Mouse (Mus musculus) spleen, postnatal 36 days (tissue): ENCODE data around the gene Slc51a.
"Not testable (repeated sequence)": the region's sequence is repeated elsewhere in the genome, so short reads cannot be mapped to it uniquely, and the experiment has no call there.

Experiments used
- DNase-seq, 2 experiments: peaks; one replicate each; pipeline ENCODE4 v3.0.0; 2022; ENCODE audit warnings: low spot score in 2 of 2, mixed read lengths in 1 of 2

Gene Slc51a

DNA sequence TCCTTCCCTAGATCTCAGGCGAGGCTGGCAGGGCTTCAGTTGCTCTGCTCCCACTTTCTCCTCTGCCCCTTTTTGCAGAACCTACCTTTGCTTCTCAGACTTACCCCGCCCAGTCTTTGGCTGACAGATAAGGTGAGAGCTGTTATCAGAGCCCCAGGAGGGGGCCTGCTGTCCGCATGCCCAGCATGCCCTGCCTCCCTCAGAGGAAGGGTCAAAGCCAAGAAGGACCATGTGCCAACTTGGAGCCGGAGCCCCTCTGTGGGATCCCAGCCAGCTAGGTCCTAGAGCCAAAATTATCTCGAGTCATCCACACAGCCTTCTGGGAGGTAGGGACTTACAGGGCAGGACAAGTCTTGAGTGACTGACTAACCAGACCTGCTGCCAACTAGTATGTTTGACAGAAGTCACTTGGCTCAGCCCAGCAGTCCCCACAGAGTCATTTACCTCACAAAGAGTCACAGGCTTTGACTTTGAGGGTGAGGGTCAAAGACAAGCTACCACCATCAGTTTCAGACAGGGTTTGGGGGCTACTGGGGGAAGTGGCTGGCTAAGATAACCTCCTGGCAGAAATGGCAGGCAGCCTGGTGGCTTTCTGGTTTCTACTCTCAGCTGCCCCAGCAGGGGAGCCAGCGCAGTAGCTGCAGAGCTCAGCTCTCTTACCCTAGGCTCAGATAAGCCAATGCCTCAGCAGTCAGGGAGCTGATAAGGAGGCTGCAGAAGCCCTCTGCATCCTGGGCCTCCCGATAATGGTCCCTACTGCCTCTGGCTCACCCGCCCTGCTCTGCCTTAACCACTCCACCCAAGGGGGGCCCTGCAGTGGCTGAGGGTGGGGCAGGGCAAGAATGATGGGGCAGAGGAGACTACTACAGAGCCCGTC lies 21.6 kb upstream of the Slc51a start:
- peak; percentile 81 to 89 for DNase-seq

DNA sequence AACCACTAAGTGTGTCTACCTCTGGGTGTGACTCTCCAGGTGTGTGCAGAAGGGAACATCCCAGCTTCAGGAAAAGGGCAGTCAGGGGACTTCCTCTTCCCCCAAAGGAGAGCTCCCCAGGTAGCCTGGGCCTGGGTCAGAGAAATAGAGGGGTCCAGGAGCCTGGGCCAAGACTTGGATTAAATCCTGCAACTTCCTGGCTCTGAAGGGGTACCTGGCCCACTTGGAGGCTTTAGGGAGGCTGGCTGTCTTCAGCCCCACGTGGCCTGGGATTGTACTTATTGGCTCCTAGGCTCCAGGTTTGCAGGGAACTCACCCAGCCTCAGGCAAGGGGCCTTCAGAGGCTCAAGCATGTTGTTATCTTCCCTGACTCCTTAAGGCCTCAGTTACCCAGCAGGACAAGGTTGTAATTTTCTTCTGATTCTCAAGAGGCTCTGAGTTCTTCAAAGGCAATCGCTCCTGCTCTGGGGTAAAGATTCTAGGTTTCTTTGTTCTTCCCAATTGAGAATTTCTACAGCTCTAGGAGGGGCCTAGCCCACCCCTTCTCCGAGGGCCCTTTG lies 20.9 kb upstream of the Slc51a start:
- DNase-seq: no peak

DNA sequence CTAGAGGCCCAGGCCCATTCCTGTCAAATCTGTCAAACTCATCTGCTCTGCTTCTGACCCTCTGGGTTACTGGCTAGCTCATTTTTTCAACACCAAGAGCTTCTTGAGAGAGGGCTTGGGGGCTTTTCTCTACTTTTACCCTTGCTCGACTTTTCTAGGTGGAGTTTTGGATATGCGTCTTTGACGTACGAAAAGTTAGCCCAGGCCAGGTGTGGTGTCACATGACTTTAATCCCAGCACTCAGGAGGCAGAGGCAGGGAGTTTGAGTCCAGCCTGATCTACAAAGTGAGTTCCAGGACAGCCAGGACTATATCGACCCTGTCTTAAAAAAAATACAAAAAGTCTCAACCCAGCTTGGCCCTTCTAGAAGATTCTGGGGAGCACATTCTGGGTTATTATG lies 20.4 kb upstream of the Slc51a start:
- no peak for DNase-seq

DNA sequence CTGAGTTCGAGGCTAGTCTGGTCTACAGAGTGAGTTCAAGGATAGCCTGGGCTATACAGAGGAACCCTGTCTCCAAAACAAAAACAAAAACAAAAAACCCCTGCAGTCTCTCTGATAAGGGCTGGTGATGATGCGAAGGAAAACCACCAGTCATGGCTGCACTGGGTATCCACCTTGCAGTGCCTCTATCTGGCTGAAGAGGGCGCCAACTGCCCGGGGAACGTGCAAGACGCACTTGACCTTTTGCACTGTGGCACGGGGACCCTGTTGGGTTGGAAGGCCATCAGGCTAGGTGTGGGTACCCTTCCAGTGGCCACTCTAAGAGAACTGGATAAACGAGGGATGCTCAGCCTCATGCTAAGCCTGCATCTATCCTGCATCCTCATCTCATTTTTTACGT lies 19.7 kb upstream of the Slc51a start:
- peak; percentile 76 to 85 for DNase-seq

DNA sequence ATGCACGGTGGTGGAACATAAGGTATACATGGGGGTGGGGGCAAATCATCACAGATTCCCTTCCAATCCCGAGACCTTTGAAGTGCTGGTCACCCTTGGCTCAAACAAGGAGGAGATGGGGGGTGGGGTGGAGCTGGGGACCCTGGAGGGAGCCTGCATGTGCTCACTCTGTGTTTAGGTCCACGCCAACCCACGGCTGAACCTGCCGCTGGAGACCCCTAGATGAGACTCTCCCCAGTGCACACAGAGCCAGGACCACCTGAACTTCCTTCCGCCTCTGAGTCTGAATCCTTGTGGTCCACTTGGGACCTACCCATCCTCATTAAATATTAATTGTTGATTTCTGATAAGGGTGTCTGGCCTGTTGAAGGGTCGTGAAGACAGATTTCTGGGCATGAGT lies 19.2 kb upstream of the Slc51a start:
- DNase-seq: no peak

DNA sequence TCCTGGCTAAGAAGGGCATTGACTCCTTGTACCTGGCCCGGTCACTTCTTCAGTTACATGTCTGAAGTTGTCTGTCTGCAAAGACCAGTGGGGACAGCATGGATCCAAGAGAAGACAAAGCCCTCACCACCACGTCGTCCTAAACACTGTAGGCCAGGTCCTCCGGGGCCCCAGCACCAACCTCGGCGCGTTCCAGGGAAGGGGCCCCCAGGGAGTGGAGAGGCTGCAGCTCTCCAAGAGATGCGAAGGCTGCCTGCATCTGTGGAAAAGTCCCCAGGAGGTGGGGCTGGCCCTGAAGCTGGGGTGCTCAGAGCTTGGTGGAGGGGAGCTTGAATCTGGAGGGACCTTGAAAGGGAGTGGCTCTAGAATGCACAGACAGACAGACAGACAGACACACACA lies 18.6 kb upstream of the Slc51a start:
- DNase-seq: no peak

DNA sequence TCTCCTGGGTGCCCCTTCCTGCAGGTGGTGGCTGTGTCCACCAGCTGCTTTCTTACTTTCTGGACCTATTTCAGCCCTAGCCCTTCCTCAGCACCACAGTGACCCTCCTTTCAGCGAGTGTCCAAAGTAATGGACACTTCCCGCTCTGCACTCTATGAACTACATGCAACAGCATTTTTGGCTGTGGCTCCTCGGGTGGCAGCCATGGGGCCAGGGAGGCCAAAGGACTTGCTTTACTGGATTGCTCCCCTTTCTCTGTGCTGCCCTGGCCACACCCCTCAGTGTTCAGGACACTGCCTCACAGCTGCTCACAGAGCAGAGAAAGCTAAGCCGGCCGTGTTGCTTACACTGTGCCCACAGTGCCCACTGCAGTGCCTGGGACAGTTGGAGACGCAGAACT lies 16.0 kb upstream of the Slc51a start:
- DNase-seq: no peak

DNA sequence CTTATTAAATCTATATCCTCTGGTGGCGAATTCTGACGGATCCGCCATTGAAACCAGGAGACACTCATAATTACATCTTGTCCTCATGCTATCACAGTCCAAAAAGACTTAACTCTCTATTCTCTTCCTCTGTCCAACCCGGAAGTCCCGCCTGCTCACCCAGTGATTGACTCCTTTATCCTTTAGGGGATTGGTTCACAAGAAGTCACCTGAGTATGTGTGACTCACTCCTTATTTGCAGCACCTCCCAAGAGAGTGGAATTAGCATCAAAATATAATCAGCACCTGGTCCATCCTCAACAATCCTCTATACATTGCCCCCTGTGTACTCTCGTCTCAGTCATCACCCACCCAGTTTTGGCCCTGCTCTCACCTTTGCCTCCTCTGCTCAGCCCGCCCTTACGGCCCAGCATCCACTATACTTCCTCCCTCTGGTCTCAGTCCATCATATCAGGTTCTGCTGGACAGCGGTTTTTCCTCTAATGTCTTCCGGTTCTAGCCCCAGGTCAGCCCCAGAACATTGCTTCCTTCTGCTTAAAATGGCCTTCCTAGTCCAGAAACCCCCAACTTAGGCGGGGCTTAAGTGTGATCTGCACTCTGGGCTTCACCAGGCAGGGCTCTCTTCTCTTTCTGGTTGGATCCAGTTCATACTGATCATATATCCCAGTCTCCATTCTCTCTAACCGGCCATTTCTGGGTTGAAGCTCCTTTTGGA lies 15.1 kb upstream of the Slc51a start:
- no peak for DNase-seq

DNA sequence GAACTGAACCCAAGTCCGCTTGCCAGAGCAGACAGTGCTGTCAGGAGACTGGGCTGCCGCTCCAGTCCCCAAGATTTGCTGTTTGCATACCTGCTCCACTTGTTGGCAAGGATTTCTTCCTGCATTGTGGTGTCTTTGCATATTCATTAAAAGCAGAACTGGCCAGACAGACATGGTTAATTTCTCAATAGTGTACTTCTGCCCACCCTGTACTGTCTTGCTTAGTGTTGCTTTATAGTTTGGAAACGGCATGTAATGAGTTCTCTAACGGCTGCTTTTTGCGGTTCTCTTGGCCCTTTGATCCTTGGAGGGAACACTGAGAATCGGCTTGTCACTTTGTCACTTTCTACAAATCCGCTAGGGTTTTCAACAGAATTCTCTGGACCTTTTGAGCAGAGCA lies 13.8 kb upstream of the Slc51a start:
- no peak for DNase-seq

DNA sequence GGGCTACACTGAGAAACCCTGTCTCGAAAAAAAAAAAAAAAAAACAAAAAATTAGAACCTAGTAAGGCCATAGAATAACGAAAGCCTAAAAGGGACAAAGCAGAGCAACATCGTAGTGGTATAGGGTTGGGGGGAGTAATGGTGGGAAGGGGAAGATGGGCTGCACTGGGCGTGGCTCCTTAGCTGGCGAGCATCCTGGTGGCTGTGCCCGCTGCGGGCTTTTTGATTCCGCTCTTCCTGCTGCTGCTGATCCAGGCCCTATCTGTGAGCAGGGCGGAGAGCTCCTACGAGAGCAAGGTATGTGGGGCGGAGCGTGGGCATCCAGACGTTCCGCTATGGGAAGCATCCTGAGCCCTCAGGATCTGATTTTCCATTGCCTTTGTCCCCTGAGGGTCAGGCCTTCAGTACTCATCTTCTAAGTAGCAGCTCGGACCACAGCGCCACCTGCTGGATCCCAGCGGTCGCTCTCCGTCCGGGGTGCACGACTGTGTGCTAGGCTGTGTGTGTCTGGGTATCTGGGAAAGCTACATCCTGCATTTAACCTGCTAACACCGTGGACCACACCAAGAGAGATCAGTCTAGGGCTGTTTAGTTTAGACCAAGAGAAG lies 11.9 kb upstream of the Slc51a start:
- peak; percentile 65 to 69 for DNase-seq

DNA sequence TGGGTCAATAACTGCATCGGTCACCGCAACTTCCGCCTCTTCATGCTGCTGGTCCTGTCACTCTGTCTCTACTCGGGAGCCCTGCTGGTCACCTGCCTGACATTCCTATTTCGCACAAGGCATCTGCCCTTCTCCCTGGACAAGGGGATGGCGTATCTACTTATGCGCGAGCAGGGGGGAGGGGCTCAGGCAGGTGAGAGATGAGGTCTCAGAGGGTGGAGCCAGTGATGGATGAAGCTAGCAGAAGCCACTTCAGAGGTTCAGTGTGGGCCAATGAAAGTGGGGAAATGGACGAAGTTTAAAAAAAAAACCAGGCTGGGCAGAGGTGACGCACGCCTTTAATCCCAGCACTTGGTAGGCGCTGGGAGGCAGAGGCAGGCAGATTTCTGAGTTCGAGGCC lies 11.3 kb upstream of the Slc51a start:
- no peak for DNase-seq

DNA sequence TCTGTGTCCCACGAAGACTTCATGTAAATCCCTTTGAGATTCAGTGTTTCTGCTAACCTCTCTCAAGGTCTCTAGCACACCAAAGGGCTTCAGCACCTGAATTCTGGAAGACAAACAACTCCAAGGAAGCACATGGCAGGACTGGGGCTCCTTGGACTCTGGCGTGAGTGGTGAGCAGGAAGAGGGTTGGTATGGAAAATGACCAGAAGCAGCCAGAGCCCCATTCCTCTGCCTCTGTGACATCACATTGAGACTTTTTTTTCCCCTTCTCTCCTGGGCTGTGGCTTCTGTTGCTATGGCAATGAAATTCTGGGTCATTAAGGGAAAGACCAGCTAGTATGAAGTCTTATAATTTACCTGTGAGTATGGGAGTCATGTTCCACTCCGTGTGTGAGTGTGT lies 8.3 kb upstream of the Slc51a start, which contains the start of gene Zdhhc19:
Gene Zdhhc19, plus strand, starts transcription at position 301 of the 400 bp plus-strand sequence.
- no peak for DNase-seq

DNA sequence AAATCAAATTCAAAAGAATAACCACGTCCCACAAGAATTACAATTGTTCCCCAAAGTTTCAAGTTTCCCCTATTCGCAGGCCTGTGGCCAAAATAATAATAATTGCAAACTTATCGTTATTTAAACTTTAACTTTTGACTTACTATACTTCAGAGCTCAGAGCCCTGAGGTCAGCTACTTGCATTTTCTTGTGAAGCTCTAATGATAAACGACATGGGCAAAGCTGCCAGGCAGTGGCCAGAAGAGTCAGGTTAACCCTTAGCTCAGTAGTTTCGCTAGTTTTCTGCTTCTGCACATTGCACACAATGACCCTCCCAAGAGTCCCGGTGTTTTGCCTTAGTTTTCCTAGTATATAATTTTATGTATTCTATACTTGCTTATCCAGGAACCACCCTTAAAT lies 6.7 kb upstream of the Slc51a start:
- DNase-seq: not testable (repeated sequence)

DNA sequence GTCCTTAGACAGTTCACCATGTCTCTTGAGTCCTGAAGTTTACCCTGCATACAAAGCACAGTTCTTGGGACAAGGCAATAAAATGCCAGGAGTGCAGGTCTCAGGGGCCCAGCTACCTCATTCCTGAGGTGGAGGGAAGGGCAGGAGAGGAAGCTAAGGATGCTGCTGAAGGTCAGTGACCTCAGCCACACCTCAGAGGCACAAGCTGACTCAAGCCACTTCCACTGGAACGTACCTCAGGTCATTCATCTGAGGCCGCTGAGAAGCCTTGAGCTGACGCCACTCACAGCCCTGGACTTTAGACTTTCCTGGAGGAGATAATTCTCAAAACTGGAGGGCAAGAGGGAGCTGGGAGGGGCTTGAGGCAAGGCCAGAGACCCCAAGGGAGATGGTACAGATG lies 1.3 kb upstream of the Slc51a start:
- no peak for DNase-seq

DNA sequence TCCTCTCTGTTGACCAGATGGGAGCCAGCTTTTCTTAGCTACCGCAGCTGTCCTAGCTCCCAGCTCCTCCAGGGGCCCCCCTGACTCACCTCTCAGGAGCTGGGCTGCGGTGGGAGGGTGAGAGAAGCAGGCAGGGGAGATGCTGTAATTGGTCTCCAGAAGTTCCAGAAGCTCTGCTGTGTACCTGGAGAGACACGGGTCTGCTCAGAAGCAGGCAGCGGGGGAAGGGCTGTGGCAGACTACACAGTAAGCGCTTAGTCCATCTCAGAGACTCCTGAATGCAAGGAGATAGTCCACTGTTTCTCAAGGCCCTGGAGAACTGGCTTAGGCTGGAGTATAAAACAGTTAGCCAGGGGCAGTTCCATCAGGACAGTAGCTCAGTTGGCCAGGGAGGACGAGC lies 1.6 kb downstream of the Slc51a start:
- no peak for DNase-seq

DNA sequence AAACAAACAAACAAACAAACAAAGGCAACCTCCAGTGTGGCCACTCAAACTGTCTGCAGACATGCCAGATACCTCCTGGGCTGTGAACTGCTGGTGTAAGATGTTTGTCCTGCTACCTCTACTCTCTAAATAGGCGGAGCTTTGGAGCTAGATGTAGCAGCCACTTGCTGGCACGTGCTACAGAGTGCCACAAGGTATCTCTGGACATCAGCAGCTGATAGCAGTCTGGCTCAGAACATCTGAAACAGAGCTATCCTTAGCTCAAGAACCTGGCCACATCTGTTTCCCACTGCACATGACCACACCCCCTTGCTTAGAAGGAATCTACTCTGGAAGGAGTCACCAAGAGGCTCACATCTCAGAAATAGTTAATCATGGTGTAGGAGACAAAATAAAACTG lies 2.5 kb downstream of the Slc51a start:
- no peak for DNase-seq

DNA sequence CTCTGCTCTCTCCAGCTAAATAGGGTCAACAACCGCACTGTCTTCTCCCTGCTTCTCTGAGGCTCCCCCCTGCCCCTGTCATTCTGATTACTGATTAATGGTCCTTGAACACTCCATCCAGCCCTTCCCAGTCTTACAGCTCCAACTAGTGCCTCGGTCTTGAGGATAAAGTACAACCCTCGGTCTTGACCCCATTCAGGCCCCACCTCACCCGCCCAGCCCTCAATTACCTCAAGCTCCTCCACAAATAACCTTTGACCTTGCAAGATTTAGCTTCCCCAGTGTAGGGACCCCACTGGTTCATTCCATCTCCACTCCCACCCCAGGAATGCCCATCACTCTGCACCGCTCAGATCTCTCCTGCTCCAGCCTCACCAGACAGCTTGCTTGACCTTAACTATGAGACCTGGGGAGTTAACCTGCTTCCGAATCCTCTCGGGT lies 3.2 kb downstream of the Slc51a start:
- no peak for DNase-seq

DNA sequence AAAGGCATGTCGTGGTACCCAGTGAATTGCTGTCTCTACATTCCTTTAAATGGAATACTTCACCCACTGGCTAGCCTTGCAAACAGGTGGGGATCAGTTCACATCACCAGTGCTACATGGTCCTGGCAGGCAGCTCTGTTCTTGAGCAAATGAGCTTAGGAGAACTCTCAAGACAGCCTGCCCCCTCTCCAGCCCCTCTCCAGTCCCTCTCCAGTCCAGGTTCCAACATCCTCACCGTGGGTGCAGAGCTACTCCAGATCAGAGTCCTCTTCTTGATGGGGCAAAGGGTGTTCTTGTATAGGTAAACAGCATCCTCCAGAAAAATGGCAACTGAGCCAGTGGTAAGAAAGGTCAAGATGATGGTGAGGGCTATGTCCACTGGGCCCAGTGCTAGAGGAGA lies 8.3 kb downstream of the Slc51a start:
- no peak for DNase-seq

DNA sequence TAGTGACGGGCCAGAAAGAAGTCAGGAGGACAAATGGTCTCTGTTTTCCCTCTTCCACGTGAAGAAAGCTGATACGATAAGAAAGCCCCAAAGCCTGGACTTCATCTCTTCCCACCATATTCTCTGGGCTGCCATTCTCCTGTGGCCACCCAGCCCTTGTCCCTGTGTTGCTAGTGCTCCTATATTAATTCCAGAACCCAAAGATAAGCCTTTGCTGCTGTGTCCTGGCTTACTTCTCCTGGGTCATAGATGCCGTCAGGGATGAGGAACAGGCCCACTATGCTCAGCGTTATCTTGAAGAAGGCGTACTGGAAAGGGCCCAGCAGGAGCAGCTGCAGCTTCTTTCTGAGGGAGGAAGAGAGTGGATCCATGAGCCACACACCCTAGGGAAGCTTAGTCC lies 10.4 kb downstream of the Slc51a start:
- no peak for DNase-seq

DNA sequence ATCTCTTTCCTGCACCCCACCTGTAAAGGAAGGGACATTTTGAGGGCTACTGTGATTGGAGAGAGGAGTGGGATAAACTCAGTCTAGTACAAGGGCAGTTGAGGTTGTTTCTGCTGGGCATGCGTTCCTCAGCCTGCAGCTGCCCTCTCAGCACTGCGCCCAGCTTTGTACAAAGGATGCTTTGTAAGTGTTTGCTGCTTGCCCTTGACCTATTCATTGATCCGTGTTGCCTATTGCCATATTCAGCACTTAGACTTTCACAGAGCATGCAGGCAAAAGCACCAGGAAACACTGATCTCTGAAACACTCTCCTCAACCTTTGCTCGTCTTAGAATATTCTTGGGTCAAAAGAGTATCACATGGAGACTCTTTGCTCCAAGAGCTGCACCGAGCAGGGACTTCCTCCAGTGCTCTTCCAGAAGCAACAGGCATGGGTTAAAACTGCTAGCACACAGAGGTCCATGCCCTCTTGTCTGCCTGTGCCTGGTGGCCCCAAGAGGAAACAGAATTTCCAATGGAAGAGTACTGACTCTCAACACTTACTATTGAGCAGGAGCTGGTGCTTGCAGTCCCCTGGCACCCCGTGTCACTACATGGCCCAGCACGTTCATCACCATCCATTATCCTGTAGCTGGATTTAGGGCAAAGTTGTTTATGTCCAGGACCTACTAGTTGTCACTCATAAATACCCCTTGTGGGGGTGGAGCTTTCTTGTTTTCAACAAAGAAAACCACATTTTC lies 15.2 kb downstream of the Slc51a start:
- no peak for DNase-seq

DNA sequence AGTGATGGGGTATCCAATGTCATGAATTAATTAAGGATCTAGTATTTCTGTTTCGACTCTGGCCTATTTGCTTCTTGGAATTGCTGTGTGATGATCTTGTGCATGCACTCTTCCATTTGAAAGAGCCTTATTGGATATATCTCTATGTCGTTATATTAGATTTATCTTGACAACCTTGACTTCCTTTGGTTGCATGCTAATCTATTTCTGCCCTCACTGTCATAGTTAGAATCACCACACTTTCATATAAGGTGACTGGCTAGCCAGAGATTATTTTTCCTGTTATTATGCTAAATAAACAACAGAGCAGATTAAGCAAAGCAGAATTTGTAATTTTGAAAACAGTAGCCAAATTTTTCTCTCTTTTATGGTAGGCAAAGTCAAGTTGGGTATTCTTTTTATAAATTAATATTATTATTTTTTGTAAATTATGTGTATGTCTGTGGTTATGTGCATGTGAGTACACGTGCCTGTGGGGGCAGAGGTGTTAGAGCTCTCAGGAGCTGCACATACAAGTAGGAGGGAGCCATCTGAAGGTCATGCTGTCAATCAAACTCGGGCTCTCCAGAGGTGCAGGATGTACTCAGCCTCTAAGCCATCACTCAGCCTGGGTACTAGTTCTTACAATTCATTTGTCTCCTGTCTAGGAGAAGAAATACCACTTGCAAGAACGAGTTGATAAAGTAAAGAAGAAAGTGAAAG lies 18.1 kb downstream of the Slc51a start:
- DNase-seq: no peak
